Mouse (Mus musculus): ENCODE results near the gene Rftn1. TPM values are rescaled to one million over a fixed set of nuclear protein-coding genes. Genes with fewer than 3 reads are reported as not detected.

The Rftn1 gene
- total and polyA plus RNA-seq, 3 experiments, result 52.5 to 80.6 (median 60.5) TPM

DNA sequence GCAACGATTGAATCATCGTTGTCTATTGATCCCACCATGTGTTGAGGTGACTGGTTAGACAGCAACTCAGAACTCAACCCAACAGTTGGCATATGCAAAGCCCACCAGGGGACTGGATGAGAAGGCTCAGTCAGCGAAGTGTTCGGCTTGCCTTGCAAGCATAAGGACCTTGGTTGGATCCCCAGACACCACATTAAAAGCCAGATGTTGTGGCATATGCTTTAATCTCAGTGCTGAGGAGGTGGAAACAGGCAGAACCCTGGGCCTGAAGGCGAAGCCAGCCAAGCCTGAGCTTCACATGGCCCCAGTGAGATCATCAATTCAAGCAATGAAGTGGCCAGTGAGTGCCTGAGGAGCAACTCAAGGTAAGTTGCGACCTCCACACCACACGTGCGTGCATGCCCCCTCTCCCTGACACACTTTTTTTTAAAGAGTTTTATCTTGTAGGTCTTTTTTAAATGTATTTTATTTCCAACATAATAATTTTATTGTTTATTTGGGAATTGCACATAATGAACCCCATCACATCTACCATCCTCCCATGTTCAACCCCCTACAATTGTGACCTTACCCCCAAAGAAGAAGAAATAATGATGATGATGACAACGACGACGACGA, 11.5 kb upstream of the Rftn1 start (continued):
- TF ChIP-seq HCFC1 (IDR thresholded peaks at IDR 0.05; ENCODE audit: low read depth, low read length) (0 out of 2 replicates have a peak, but pooled peaks have one; percentile 18), BHLHE40 (IDR thresholded peaks at IDR 0.05; ENCODE audit: low read depth, low read length) (peak; percentile 67), ZC3H11A (IDR thresholded peaks at IDR 0.05; ENCODE audit: low read depth, low read length) (no peak), MAZ (IDR thresholded peaks at IDR 0.05; ENCODE audit: low read depth, low read length) (no peak), IRF4 (IDR thresholded peaks at IDR 0.05; ENCODE audit: low read depth, low read length) (no peak), NELFE (IDR thresholded peaks at IDR 0.05; ENCODE audit: low read depth, low read length) (peak; percentile 54; the same call in 1 of the 2 replicates), MYC (IDR thresholded peaks at IDR 0.05; ENCODE audit: low read depth, low read length) (peak; percentile 62; the same call in 1 of the 2 replicates), PAX5 (IDR thresholded peaks at IDR 0.05; ENCODE audit: low read length) (no peak), ZNF384 (IDR thresholded peaks at IDR 0.05; ENCODE audit: low read depth, low read length) (no peak), KAT2A (IDR thresholded peaks at IDR 0.05; ENCODE audit: insufficient replicate concordance, low read length) (no peak)

DNA sequence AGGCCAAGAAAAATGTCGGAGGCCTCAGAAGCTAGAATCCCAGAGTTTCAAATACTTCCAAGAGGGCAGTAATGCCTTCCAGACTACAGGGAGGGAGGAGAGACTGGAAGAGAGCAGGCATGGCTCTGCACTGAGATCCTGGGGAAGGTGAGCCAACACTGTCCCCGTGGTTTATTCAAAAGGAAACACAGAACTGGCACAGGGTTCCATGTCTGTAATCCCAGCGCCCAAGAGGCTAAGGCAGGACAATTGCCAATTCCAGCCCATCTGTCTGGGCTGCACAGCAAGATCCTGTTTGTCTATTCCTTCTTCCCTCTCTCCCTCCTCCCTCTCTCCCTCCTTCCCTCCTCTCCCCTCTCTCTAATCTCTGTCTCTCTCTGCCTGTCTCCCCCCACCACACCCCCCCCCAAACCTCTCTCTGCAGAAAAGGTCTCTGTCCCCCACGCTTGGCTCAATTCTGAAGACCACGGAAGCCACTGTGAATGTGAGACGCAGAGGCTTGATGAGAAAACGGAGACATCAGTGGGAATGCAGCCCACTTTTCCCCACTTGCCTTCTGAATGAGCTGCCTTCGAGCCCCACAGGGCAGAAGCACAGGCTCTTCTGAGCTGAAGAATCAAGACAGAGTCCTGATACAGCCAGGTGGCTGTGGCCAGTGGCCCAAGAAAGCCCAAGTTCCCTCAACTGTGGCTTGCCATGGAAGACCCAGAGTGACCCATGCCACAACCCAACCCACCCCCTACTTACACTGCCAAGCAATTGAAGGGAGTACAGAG, 8.8 kb upstream of the Rftn1 start:
- TF ChIP-seq GABPA (IDR thresholded peaks at IDR 0.05; ENCODE audit: insufficient replicate concordance, low read depth, low read length) (no peak), ZNF384 (IDR thresholded peaks at IDR 0.05; ENCODE audit: low read depth, low read length) (no peak), ZC3H11A (IDR thresholded peaks at IDR 0.05; ENCODE audit: low read depth, low read length) (no peak), JUN (IDR thresholded peaks at IDR 0.05; ENCODE audit: insufficient read depth, low read depth, low read length) (no peak), PAX5 (IDR thresholded peaks at IDR 0.05; ENCODE audit: low read length) (no peak), MYC (IDR thresholded peaks at IDR 0.05; ENCODE audit: low read depth, low read length) (no peak), CHD2 (IDR thresholded peaks at IDR 0.05; ENCODE audit: low read length) (no peak), TCF12 (IDR thresholded peaks at IDR 0.05; ENCODE audit: low read depth, low read length) (no peak), MEF2A (IDR thresholded peaks at IDR 0.05; ENCODE audit: borderline replicate concordance, low read depth, low read length) (no peak), ETS1 (conservative IDR thresholded peaks at IDR 0.05; ENCODE audit: low read depth, low read length) (no peak), RCOR1 (conservative IDR thresholded peaks at IDR 0.05; ENCODE audit: low read depth, low read length) (no peak), UBTF (IDR thresholded peaks at IDR 0.05; ENCODE audit: low read depth, low read length) (no peak), SIN3A (IDR thresholded peaks at IDR 0.05; ENCODE audit: low read length) (no peak), POLR2AphosphoS2 (IDR thresholded peaks at IDR 0.05; ENCODE audit: low read depth, low read length) (no peak)

More for the DNA sequence above, 8.8 kb upstream of the Rftn1 start:
- Histone ChIP-seq H3K9ac (ENCODE audit: insufficient read depth, low read depth) (no peak overlapping the region), H3K36me3 (replicated peaks in 1 of 2; ENCODE audit: control insufficient read depth in 1 of 2, insufficient read depth in 1 of 2, low read length in 1 of 2) (peaks cover 38 to 89% of the 10 kb centered on the region in 2 experiments), H3K79me2 (replicated peaks; ENCODE audit: control insufficient read depth, extremely low read depth, insufficient read depth, poor library complexity, severe bottlenecking) (peaks cover 86% of the 10 kb centered on the region), H3K9me3 (replicated peaks; ENCODE audit: low read length) (no peaks in the 10 kb centered on the region), H3K4me1 (ENCODE audit: control insufficient read depth in 1 of 2, insufficient read depth in 2 of 2) (peaks cover 61 to 92% of the 10 kb centered on the region in 2 experiments), H3K27ac (ENCODE audit: insufficient read depth, low read depth) (peak overlapping the region; percentile 89), H3K4me3 (replicated peaks in 1 of 3; ENCODE audit: low read depth in 2 of 3, low read length in 2 of 3, poor library complexity in 1 of 3) (no peak overlapping the region), H3K4me2 (ENCODE audit: insufficient read depth, low read depth, poor library complexity, severe bottlenecking) (no peak overlapping the region), H3K27me3 (replicated peaks) (no peaks in the 10 kb centered on the region)
- in situ Hi-C loops (cut with MboI; ENCODE audit: low pct_ligation_motif_present, low pct_unique_long_range_greater_than_20kb, low sequenced_read_pairs) (no loop called here), dilution Hi-C loops (cut with MboI; ENCODE audit: extremely low pct_ligation_motif_present, extremely low pct_unique_long_range_greater_than_20kb, low sequenced_read_pairs) (no loop called here)
- no peak for DNase-seq (ENCODE audit: extremely low read depth)
